ENCODE assay signal across 8 mouse cellular contexts in genomic region chr8:126583534-126583933, GRCm38 (mm10). TPM values are rescaled to one million over a fixed set of nuclear protein-coding genes. Genes with fewer than 3 reads are reported as not detected.
DNase-seq lines count a peak whose midpoint lies in the region; ATAC-seq and TF ChIP-seq lines count a peak whose summit lies in the region.

No protein-coding gene starts in this region.

- H3K4me2 ChIP-seq in embryonic facial prominence, embryonic 11.5 days (ENCODE audit: low read depth, low read length): peak overlapping the region; percentile 99
- H3K4me2 ChIP-seq in limb, embryonic 11.5 days (ENCODE audit: low read depth, severe bottlenecking): peak overlapping the region; percentile 98
- H3K4me2 ChIP-seq in midbrain, embryonic 15.5 days: peak overlapping the region; percentile 99

- H3K27ac ChIP-seq in left cerebral cortex, adult 2 months: peak overlapping the region; percentile 97
- 0 out of 2 replicates have a peak overlapping the region, but pooled peaks have one; percentile 62 for H3K27ac ChIP-seq in embryonic facial prominence, embryonic 11.5 days (replicated peaks; ENCODE audit: low read depth, low read length)
- H3K27ac ChIP-seq in limb, embryonic 11.5 days (replicated peaks; ENCODE audit: low read depth, low read length): peak overlapping the region; percentile 97
- H3K27ac ChIP-seq in midbrain, embryonic 15.5 days: peak overlapping the region; percentile 85

- DNase-seq in left cerebral cortex, adult 2 months (ENCODE audit: extremely low spot score in 1 of 2, low spot score in 2 of 2): no peak
- DNase-seq in left cerebral cortex, postnatal 4 days: no peak
- DNase-seq in embryonic facial prominence, embryonic 11.5 days (ENCODE audit: low spot score): peak; percentile 49
- peak; percentile 62 for DNase-seq in heart, postnatal 4 days
- peak; percentile 55 for DNase-seq in limb, embryonic 11.5 days (ENCODE audit: low spot score)
- DNase-seq in right cerebral cortex, adult 18-20 months: no peak
- no peak for DNase-seq in ovary, postnatal 14 days (ENCODE audit: low spot score)

- H3K4me1 ChIP-seq in embryonic facial prominence, embryonic 11.5 days (ENCODE audit: control insufficient read depth, insufficient read depth, low read length): peaks cover 8% of the 10 kb centered on the region
- H3K4me1 ChIP-seq in limb, embryonic 11.5 days (ENCODE audit: control insufficient read depth, insufficient read depth, low read length): peaks cover 29% of the 10 kb centered on the region
- H3K4me1 ChIP-seq in midbrain, embryonic 15.5 days: peaks cover 59% of the 10 kb centered on the region

- peak overlapping the region; percentile 82 for H3K9ac ChIP-seq in embryonic facial prominence, embryonic 11.5 days (replicated peaks; ENCODE audit: low read length)
- peak overlapping the region; percentile 87; the same call in 1 of the 2 replicates for H3K9ac ChIP-seq in limb, embryonic 11.5 days (ENCODE audit: low read length)
- peak overlapping the region; percentile 57; the same call in 1 of the 2 replicates for H3K9ac ChIP-seq in midbrain, embryonic 15.5 days

- H3K9me3 ChIP-seq in embryonic facial prominence, embryonic 11.5 days (replicated peaks; ENCODE audit: control insufficient read depth, low read length): no peaks in the 10 kb centered on the region
- H3K9me3 ChIP-seq in limb, embryonic 11.5 days (ENCODE audit: control insufficient read depth, low read length): no peaks in the 10 kb centered on the region
- H3K9me3 ChIP-seq in midbrain, embryonic 15.5 days: no peaks in the 10 kb centered on the region

- intact Hi-C loops in left cerebral cortex, adult 2 months (cut with DNase I): no loop called here
- intact Hi-C loops in left cerebral cortex, postnatal 4 days (cut with DNase I): no loop called here

- peak overlapping the region; percentile 48 for H3K4me3 ChIP-seq in left cerebral cortex, adult 2 months
- H3K4me3 ChIP-seq in embryonic facial prominence, embryonic 11.5 days (ENCODE audit: low read depth, low read length): peak overlapping the region; percentile 54
- H3K4me3 ChIP-seq in limb, embryonic 11.5 days (ENCODE audit: low read depth, low read length): peak overlapping the region; percentile 54
- peak overlapping the region; percentile 53 for H3K4me3 ChIP-seq in midbrain, embryonic 15.5 days

- no peaks in the 10 kb centered on the region for H3K27me3 ChIP-seq in embryonic facial prominence, embryonic 11.5 days (ENCODE audit: control insufficient read depth, insufficient read depth, low read length)
- no peaks in the 10 kb centered on the region for H3K27me3 ChIP-seq in limb, embryonic 11.5 days (ENCODE audit: control insufficient read depth, insufficient read depth, low read length)
- no peaks in the 10 kb centered on the region for H3K27me3 ChIP-seq in midbrain, embryonic 15.5 days (replicated peaks)

- ATAC-seq in embryonic facial prominence, embryonic 11.5 days (replicated peaks; ENCODE audit: insufficient number of reproducible peaks, low FRiP score, low TSS enrichment, low read depth): 0 out of 2 replicates have a peak, but pooled peaks have one; percentile 14
- ATAC-seq in limb, embryonic 11.5 days (ENCODE audit: insufficient number of reproducible peaks, low FRiP score, low TSS enrichment, low read depth): peak; percentile 10; the same call in 1 of the 2 replicates
- peak; percentile 22; the same call in 1 of the 2 replicates for ATAC-seq in midbrain, embryonic 15.5 days (replicated peaks)

- H3K36me3 ChIP-seq in embryonic facial prominence, embryonic 11.5 days (replicated peaks; ENCODE audit: control insufficient read depth, insufficient read depth, low read depth, low read length): no peaks in the 10 kb centered on the region
- no peaks in the 10 kb centered on the region for H3K36me3 ChIP-seq in limb, embryonic 11.5 days (ENCODE audit: control insufficient read depth, insufficient read depth, low read length)
- no peaks in the 10 kb centered on the region for H3K36me3 ChIP-seq in midbrain, embryonic 15.5 days (replicated peaks)

- 7% methylated on average over 13 of the region's 13 CpGs for WGBS in embryonic facial prominence, embryonic 11.5 days
- 3% methylated on average over 13 of the region's 13 CpGs for WGBS in limb, embryonic 11.5 days
- whole genome bisulfite sequencing in midbrain, embryonic 15.5 days: 2% methylated on average over 13 of the region's 13 CpGs

- no peak for TF ChIP-seq CTCF in left cerebral cortex, adult 2 months (IDR thresholded peaks at IDR 0.05)

RNA-seq across cellular contexts. Expression of gene Irf2bp2, which starts 10.3 kb away (rescaled TPM):
- 10 to 100 TPM; 63.9 to 78.4 TPM for total RNA-seq in left cerebral cortex, adult 2 months (2021)
- total RNA-seq in left cerebral cortex, postnatal 4 days (2021): 10 to 100 TPM; 52.6 to 53.0 TPM
- 6.5 and 6.9 TPM in 2 replicates for polyA plus RNA-seq in embryonic facial prominence, embryonic 11.5 days (2014; fragmentation: Nextera tagmentation; extraction: Ambion mirVana)
- total RNA-seq in heart, postnatal 4 days (2021): 10 to 100 TPM; 98.2 to 100.0 TPM
- 4.9 and 5.6 TPM in 2 replicates for polyA plus RNA-seq in limb, embryonic 11.5 days (2014; fragmentation: Nextera tagmentation; extraction: Ambion mirVana)
- 9.7 and 10.0 TPM in 2 replicates for polyA plus RNA-seq in midbrain, embryonic 15.5 days (2015; fragmentation: Nextera tagmentation; extraction: Ambion mirVana)

Comparison
In these comparisons a context has a peak if more than half of its experiments do, and no peak if none do; other contexts are left out.
1. DNase-seq: peak in embryonic facial prominence, embryonic 11.5 days (single experiment), heart, postnatal 4 days (single experiment) and limb, embryonic 11.5 days (single experiment); none in left cerebral cortex, adult 2 months (0 of 2), left cerebral cortex, postnatal 4 days (single experiment), right cerebral cortex, adult 18-20 months (single experiment) and ovary, postnatal 14 days (single experiment).
2. Peak in every context shown above with its lines, with median percentiles within 50 percentile points of each other: H3K27ac ChIP-seq, H3K4me3 ChIP-seq, ATAC-seq, H3K4me2 ChIP-seq and H3K9ac ChIP-seq.